Mouse (Mus musculus): ENCODE measurements around the gene Pacrg.

Pacrg gene

DNA sequence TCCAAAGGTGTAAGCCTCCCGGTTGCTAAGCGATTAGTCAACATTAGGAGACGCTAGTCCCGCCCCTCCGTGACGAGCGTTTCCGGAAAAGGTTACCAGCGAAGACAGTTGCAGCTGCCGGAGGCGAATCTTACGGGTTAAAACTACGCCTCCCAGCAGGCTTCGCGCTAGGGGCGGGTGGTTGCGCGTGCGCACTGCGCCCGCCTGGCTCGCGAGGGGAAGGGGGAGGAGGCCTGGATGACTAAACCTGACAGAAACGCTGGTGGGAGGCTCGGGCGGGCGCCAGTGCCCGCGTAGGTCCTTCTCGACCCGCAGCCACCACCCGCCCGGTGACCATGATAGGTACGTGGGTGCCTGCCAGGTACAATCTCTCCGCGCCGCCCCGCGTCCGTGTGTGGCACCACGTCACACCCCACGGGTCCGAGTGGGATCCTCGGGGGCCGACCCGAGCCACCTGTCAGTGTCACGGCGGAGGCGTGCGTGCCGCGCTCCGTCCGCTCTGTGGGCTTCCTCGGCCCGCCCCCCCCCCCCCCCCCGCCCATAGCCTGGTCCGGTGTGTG, at the start of gene Pacrg, which contains the start of gene Prkn:
Gene Pacrg (minus strand): TSS at position 164 of the 560 bp plus-strand sequence.
Gene Prkn (plus strand): TSS at position 237 of the 560 bp plus-strand sequence.
- peak; percentile 96 for DNase-seq

- DNase-seq, result no peak
These were observed 47.8 kb upstream of the Pacrg start for GRCm38 (mm10) chr17:10887924-10888323.

DNA sequence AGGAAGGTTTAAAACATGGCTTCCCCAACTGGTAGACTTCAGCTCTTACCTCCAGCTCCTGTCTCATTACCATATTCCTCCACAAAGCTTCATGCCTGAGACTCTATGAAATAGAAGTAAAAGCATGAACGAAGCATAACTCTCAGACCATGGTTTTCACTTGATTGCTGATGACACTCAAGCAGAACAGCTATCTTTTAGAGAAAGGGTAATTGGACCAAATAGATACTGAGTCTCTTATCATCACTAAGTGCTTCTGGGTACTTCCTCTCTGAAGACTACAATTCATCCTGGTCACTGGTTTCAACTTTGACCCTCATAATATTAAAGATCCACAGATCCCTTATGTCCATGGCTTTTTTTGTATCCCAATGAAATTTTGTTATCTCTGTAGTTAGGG, 42.1 kb upstream of the Pacrg start:
- no peak for DNase-seq

DNA sequence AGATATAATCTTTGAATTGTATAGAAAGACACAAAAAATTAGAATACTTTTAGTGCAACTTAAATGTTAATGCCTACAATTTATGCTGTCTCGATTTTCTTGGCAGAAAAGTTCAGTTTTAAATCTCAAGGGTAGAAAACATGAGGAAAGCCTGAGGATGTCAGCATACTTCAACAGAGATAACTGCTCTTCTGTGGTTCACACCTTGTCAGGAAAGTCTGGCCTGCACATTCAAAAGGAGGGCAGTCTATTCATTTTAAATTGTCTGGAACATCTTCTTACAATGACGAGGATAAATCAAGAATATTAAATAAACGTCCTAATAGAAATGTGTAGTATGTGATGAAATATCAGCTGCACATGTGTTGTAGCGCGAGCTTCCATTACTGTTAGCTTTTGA, 38.9 kb upstream of the Pacrg start:
- DNase-seq, result no peak

- DNase-seq, result no peak
These were observed 34.4 kb upstream of the Pacrg start for GRCm38 (mm10) chr17:10874208-10875187.

GRCm38 (mm10) chr17:10854207-10854606, 14.1 kb upstream of the Pacrg start:
- no peak for DNase-seq

DNA sequence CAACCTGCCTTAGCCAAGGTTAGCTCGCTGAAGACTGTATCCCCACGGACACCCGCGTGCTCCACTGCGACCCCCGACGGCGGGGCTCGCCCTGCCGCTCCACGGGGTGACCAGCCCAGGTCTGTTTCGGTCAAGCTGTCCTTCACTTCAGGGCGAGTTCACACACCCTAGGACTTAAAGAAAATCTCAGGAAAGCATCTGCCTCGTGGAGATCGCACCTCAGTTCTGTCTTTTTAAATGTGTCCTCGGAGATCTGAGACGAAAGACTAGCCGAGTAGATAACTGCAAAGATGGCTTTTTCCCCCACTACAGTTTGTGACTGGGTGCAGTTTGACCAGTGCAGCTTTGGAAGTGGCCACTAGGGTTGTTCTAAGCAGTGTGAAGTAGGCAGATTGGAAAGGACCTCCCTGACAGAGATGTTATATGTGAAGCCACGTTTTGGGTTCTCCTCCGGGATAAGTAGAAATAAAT, 655 bp upstream of the Pacrg start:
- DNase-seq, result peak; percentile 36

- DNase-seq, result no peak
These were observed 21.1 kb downstream of the Pacrg start for GRCm38 (mm10) chr17:10818971-10819370.

DNA sequence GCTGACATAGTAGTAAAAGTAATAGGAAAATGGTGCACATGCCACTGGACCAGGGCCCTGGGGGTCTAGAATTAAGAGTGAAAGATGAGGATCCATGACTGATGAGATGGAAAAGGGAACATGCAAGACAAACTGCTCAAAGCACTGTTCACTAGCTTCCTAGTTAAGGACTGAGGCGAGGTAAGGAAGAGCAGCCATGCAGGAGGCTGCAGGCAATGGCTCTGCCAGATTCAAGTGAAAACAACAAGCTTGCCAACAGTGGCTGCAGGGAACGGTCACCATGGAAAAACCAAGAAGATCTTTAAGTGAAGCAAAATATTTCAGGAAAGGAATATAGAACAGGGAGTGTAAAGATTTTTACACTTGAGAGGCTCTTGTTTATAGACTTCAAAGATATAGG, 31.5 kb downstream of the Pacrg start:
- no peak for DNase-seq

- no peak for DNase-seq
These were observed 32.7 kb downstream of the Pacrg start for GRCm38 (mm10) chr17:10807261-10807998.

- DNase-seq, result no peak
These were observed 33.4 kb downstream of the Pacrg start for GRCm38 (mm10) chr17:10806692-10807091.

DNA sequence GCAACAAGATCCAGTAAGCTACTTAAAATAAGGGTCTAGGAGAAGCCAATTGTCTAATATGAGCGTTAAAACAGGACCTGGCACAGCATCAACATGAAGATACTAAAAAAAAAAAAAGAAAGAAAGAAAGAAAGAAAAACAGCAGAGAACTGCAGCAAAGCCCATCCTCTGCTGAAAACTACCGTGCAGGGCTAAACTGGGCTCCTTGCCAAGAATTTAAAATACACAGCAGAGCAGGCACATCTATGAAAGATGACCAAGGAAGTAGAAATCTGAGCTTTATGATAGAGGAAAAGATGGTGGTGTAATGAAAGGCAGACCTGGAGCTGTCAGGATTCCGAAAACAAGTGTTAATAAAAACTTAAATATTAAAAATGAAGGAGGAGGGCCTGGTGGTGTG, 48.5 kb downstream of the Pacrg start:
- no peak for DNase-seq

GRCm38 (mm10) chr17:10784401-10784920, 55.6 kb downstream of the Pacrg start:
- DNase-seq, result no peak

DNA sequence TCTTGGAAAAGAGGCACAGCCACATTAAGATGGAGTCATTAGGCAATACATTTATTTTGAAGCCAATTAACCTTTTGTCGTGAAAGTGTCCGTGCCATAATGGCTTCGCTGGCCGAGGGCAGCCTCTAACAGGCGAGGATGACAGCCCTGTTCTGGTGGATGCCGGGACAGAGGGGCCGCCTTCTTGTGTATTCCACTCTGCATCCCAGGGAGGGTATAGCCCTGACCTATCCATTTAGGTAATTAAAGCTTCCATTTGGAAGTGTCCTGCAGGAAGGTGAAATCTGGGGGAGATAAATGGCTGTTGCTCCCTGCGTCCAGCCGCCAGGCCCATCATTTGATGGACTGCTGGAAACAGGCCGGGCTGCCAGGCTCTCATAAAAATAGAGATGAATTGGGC, 63.6 kb downstream of the Pacrg start:
- no peak for DNase-seq

GRCm38 (mm10) chr17:10774468-10774867, 65.6 kb downstream of the Pacrg start:
- no peak for DNase-seq

DNA sequence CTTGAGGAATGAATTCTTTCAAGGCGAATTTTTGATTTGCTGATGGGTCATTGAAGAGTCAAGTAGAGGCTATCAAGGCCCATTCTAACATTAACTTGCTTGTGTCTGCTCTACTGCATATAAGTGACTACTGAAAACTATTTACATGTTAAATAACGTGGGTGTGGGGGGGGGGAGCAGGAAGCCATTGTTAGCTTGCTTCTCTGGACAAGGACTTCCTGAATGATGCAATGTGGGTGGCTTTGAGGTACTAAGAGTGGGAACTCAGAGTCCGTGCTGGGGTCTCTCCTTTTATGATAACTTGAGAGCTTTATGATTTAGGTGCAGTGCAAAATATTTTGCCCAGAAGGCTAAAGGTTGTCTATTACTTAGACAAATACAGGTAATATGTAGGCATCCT, 67.9 kb downstream of the Pacrg start:
- no peak for DNase-seq

- DNase-seq, result no peak
These were observed 70.2 kb downstream of the Pacrg start for GRCm38 (mm10) chr17:10769873-10770272.

GRCm38 (mm10) chr17:10766735-10767406, 73.2 kb downstream of the Pacrg start:
- no peak for DNase-seq

DNA sequence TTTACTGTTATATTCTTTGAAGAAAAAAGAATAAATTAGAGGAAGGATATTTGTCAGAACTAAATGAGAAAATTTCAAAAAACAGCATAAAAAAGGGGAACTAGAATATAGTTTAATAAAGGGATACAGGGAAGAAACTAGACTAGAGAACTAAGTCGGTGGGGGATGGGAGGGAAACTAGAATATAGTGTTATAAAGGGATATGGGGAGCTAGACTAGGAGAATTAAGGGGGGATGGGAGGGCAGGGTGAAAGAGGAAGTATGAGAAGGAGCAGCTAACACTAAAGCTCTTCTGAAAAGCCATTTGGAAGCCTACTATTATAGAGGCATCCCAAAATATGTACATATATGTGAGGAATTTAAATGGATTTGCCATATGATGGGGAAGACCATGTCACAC, 75.8 kb downstream of the Pacrg start:
- DNase-seq, result no peak

DNA sequence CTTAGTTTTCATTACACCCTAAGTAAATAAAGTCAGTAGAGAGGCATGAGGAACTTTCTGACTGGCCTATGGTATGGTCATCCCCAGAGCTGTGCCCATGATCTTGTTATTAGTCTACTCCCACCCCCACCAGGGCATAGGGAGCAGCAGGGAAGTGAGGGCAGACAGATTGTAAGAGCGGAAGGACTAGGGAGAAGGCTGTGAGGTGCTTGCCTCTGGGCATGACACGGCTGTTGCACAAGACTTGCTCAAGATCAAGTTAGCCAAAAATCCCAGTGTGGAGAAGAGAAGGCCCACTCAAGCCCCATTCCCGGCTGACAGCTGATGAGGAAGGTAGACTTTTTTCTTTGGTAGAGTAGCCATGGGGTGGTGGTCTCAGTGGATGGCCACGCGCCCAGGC, 82.7 kb downstream of the Pacrg start:
- no peak for DNase-seq

- DNase-seq, result peak; percentile 29
These were observed 95.2 kb downstream of the Pacrg start for GRCm38 (mm10) chr17:10744709-10745461.

- no peak for DNase-seq
These were observed 100.0 kb downstream of the Pacrg start for GRCm38 (mm10) chr17:10740083-10740482.

Data from right cerebral cortex, postnatal 14 days (tissue).